Mouse (Mus musculus) monocyte, adult 5-6 weeks (primary cell): ENCODE measurements around the gene Spen. TPM values are rescaled to one million over a fixed set of nuclear protein-coding genes. Genes with fewer than 3 reads are reported as not detected.

Source experiments
- total RNA-seq: library from RNA; stranded (forward); fragments of 200-1000, 200-491, 200-594 nt; gene quantifications from 3 replicates; pipeline ENCODE4 v1.2.3, GENCODE M21; 2017

Spen gene
- total RNA-seq, 1 experiment from 2014 or later: 48.1 TPM

Other genes with a start within 250 kb of the Spen start
- not detected in 3 replicates for gene Epha2, start 237.4 kb downstream of the Spen start, total RNA-seq
- not detected in 3 replicates for gene Fam131c, start 170.4 kb downstream of the Spen start, total RNA-seq
- not detected in 3 replicates for gene Clcnka, start 139.9 kb downstream of the Spen start, total RNA-seq
- gene Clcnkb, start 122.6 kb downstream of the Spen start, total RNA-seq: not detected in 3 replicates
- 0.64 TPM in 1 of 3 replicates, not detected in the others for gene Hspb7, start 117.8 kb downstream of the Spen start, total RNA-seq
- gene Srarp, start 102.5 kb downstream of the Spen start, total RNA-seq: not detected in 3 replicates
- 21.7 to 33.8 TPM (median 27.3 TPM) in 3 replicates for gene Zbtb17, start 93.9 kb downstream of the Spen start, total RNA-seq
- not detected in 3 replicates for gene Fblim1, start 67.5 kb upstream of the Spen start, total RNA-seq
- not detected in 3 replicates for gene Tmem82, start 80.0 kb upstream of the Spen start, total RNA-seq
- not detected in 3 replicates for gene Slc25a34, start 85.2 kb upstream of the Spen start, total RNA-seq
- 14.4 to 16.5 TPM (median 15.7 TPM) in 3 replicates for gene Plekhm2, start 126.3 kb upstream of the Spen start, total RNA-seq
- 7.4 TPM in 1 of 3 replicates, not detected in the others for gene Rsc1a1, start 147.0 kb upstream of the Spen start, total RNA-seq
- 31.1 to 45.0 TPM (median 34.8 TPM) in 3 replicates for gene Ddi2, start 184.8 kb upstream of the Spen start, total RNA-seq
- not detected in 3 replicates for gene Agmat, start 208.1 kb upstream of the Spen start, total RNA-seq